Mouse (Mus musculus) spleen, adult 2 months (tissue): ENCODE measurements around the gene Olfr875.

Experiments used
- CTCF ChIP-seq: fragments of 200-500 bp; IDR thresholded peaks from 2 replicates; pipeline ENCODE4 v1.5.1; 2011; ENCODE audit warnings: mild to moderate bottlenecking, inconsistent platforms; ENCODE audit not compliant: insufficient read depth, insufficient read length, insufficient replicate concordance; ENCODE audit errors: extremely low read depth
- POLR2A ChIP-seq: fragments of 200-500 bp; IDR thresholded peaks from 2 replicates; pipeline ENCODE4 v1.6.1; 2011; ENCODE audit warnings: low read depth, low read length, inconsistent platforms

DNA sequence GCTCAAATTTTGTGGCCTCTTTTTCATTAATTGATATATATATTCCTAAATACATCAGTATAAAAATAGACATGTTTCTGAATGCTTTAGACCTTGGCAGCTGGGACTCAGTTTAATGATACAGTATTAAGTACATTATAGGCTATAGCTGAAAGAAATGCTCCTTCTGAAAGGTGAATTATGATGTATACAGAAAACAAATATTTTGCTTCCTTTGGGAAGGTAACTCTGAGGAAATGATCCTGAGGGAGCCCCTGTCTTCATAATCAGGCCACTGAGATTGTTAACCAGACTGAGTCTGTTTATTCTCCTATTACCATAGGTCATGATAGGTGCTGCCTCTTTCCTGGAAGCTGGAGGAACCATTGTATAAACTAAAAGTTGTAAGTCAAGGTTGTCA, 26.9 kb upstream of the Olfr875 start, which contains the start of gene Olfr874:
- TF ChIP-seq CTCF (no peak), POLR2A (no peak)
